ENCODE assay signal across 18 mouse cellular contexts in the genomic region with DNA sequence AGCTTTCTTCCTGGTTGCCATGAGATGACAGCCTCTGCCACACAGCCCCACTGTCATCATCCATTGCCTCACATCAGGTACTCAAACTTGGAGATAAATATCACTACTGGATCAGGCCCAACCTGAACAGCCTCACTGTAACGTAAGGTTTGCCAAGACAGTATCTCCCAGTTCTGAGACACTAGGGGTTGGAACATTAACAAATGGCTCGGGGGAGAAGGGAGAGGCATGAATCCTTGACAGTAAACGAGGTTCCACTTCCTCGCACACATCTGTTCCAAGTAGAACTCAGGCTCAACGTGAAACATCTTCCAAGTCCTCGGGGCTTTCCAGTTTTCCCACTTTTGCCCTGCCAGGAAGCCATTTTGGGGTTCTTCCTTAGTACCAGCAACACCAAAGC.
"Had no signal": no experiment of that assay in that cellular context is flagged by ENCODE, and none has a peak within 500 bp of the region (broad histone marks: within the 10 kb centered on the region; RNA-seq: fewer than 3 reads in every experiment).

No protein-coding gene starts in this region.

- H3K4me1 ChIP-seq: midbrain, embryonic 10.5 days; midbrain, embryonic 13.5 days; neural tube, embryonic 13.5 days; neural tube, embryonic 15.5 days had no signal

- H3K27ac ChIP-seq: midbrain, embryonic 10.5 days; midbrain, embryonic 13.5 days; neural tube, embryonic 13.5 days; neural tube, embryonic 15.5 days had no signal

- H3K27me3 ChIP-seq: midbrain, embryonic 13.5 days; neural tube, embryonic 13.5 days; neural tube, embryonic 15.5 days had no signal

- DNase-seq: lung, adult 18-20 months; lung, embryonic 14.5 days; lung, postnatal 10 days; lung, postnatal 4 days; retina, postnatal 1 day; right cerebral cortex, adult 18-20 months; right cerebral cortex, postnatal 25 days; right cerebral cortex, postnatal 4 days; spleen, adult 18-20 months; thymus, adult 18-20 months; thymus, postnatal 14 days; thymus, postnatal 36 days had no signal

- H3K9me3 ChIP-seq: midbrain, embryonic 10.5 days; midbrain, embryonic 13.5 days; neural tube, embryonic 13.5 days; neural tube, embryonic 15.5 days had no signal

- H3K36me3 ChIP-seq: midbrain, embryonic 10.5 days; midbrain, embryonic 13.5 days; neural tube, embryonic 13.5 days; neural tube, embryonic 15.5 days had no signal

- H3K9ac ChIP-seq: lung, embryonic 14.5 days; midbrain, embryonic 13.5 days; neural tube, embryonic 13.5 days; neural tube, embryonic 15.5 days had no signal

- H3K4me2 ChIP-seq: lung, embryonic 14.5 days; midbrain, embryonic 13.5 days; neural tube, embryonic 13.5 days; neural tube, embryonic 15.5 days had no signal

- ATAC-seq: midbrain, embryonic 13.5 days; midbrain, embryonic 16.5 days had no signal

- H3K4me3 ChIP-seq: midbrain, embryonic 10.5 days; midbrain, embryonic 13.5 days; myocyte; neural tube, embryonic 13.5 days; neural tube, embryonic 15.5 days had no signal
